In genomic region chr8:115555452-115555851, GRCm38 (mm10) we compare ENCODE assay signal across 17 mouse cellular contexts.
A peak's percentile ranks its signal among the peaks of the same experiment; 100 is the strongest.
DNase-seq lines count a peak whose midpoint lies in the region; ATAC-seq and TF ChIP-seq lines count a peak whose summit lies in the region.
"Had no signal": no experiment of that assay in that cellular context is flagged by ENCODE, and none has a peak within 500 bp of the region (broad histone marks: within the 10 kb centered on the region; RNA-seq: fewer than 3 reads in every experiment).

No protein-coding gene starts in this region.

- H3K9ac ChIP-seq in forebrain, embryonic 11.5 days (ENCODE audit: low read length) = no peak overlapping the region
- H3K9ac ChIP-seq in forebrain, embryonic 13.5 days = no peak overlapping the region
- no peak overlapping the region for H3K9ac ChIP-seq in lung, postnatal 0 days (replicated peaks; ENCODE audit: low read depth)
- H3K9ac ChIP-seq: embryonic facial prominence, embryonic 12.5 days; forebrain, postnatal 0 days; hindbrain, embryonic 15.5 days; limb, embryonic 15.5 days; midbrain, embryonic 13.5 days had no signal

- WGBS in forebrain, embryonic 11.5 days = 84% methylated on average over 5 of the region's 5 CpGs
- WGBS in forebrain, embryonic 13.5 days = 89% methylated on average over 5 of the region's 5 CpGs
- 76% methylated on average over 5 of the region's 5 CpGs for WGBS in lung, postnatal 0 days

- no peak for ATAC-seq in forebrain, embryonic 11.5 days (replicated peaks; ENCODE audit: low FRiP score)
- no peak for ATAC-seq in forebrain, embryonic 13.5 days
- no peak for ATAC-seq in lung, postnatal 0 days
- ATAC-seq in neutrophil, adult 5-6 weeks (ENCODE audit: extremely low read depth, insufficient number of reproducible peaks, low FRiP score, poor library complexity, severe bottlenecking) = peak; percentile 48; the same call in 1 of the 2 replicates
- ATAC-seq: forebrain, postnatal 0 days; midbrain, embryonic 13.5 days had no signal

- no peaks in the 10 kb centered on the region for H3K9me3 ChIP-seq in forebrain, embryonic 11.5 days (ENCODE audit: control insufficient read depth, low read length)
- H3K9me3 ChIP-seq in forebrain, embryonic 13.5 days (replicated peaks) = no peaks in the 10 kb centered on the region
- no peaks in the 10 kb centered on the region for H3K9me3 ChIP-seq in lung, postnatal 0 days (ENCODE audit: low read length)
- H3K9me3 ChIP-seq: embryonic facial prominence, embryonic 12.5 days; hindbrain, embryonic 15.5 days; limb, embryonic 15.5 days; midbrain, embryonic 13.5 days had no signal

- no peaks in the 10 kb centered on the region for H3K36me3 ChIP-seq in forebrain, embryonic 11.5 days (ENCODE audit: control insufficient read depth, insufficient read depth, low read length)
- no peaks in the 10 kb centered on the region for H3K36me3 ChIP-seq in forebrain, embryonic 13.5 days (ENCODE audit: poor library complexity, severe bottlenecking)
- no peaks in the 10 kb centered on the region for H3K36me3 ChIP-seq in lung, postnatal 0 days (ENCODE audit: insufficient read depth, low read length)
- H3K36me3 ChIP-seq: embryonic facial prominence, embryonic 12.5 days; hindbrain, embryonic 15.5 days; limb, embryonic 15.5 days; midbrain, embryonic 13.5 days had no signal

- no peaks in the 10 kb centered on the region for H3K4me1 ChIP-seq in forebrain, embryonic 11.5 days (replicated peaks; ENCODE audit: control insufficient read depth, insufficient read depth, low read length)
- no peaks in the 10 kb centered on the region for H3K4me1 ChIP-seq in forebrain, embryonic 13.5 days
- H3K4me1 ChIP-seq in lung, postnatal 0 days (ENCODE audit: insufficient read depth, low read depth, low read length) = no peaks in the 10 kb centered on the region
- H3K4me1 ChIP-seq: embryonic facial prominence, embryonic 12.5 days; hindbrain, embryonic 15.5 days; limb, embryonic 15.5 days; midbrain, embryonic 13.5 days had no signal

- TF ChIP-seq CTCF in lung, postnatal 0 days (IDR thresholded peaks at IDR 0.05) = no peak

- no peak for TF ChIP-seq EP300 in lung, postnatal 0 days (IDR thresholded peaks at IDR 0.05)

- DNase-seq in forebrain, embryonic 11.5 days (ENCODE audit: low spot score) = peak; percentile 25
- peak; percentile 49 for DNase-seq in layer of hippocampus, adult 9-11 months
- no peak for DNase-seq in layer of hippocampus, adult 8-10 months (ENCODE audit: low spot score in 2 of 2)
- DNase-seq in lung, postnatal 0 days (ENCODE audit: low spot score) = peak; percentile 19
- DNase-seq in lung, postnatal 14 days = no peak
- no peak for DNase-seq in gastrocnemius, postnatal 25 days
- DNase-seq: cerebellum, adult 11 months; forebrain, postnatal 0 days; kidney, adult 18-20 months; kidney, postnatal 14 days; thymus, adult 2 months had no signal

- no peak overlapping the region for H3K4me2 ChIP-seq in forebrain, embryonic 11.5 days (ENCODE audit: low read depth, low read length, severe bottlenecking)
- no peak overlapping the region for H3K4me2 ChIP-seq in forebrain, embryonic 13.5 days
- H3K4me2 ChIP-seq in lung, postnatal 0 days (replicated peaks; ENCODE audit: low read depth, low read length) = no peak overlapping the region
- H3K4me2 ChIP-seq: embryonic facial prominence, embryonic 12.5 days; hindbrain, embryonic 15.5 days; limb, embryonic 15.5 days; midbrain, embryonic 13.5 days had no signal

- H3K27ac ChIP-seq in forebrain, embryonic 11.5 days (ENCODE audit: low read depth, low read length) = no peak overlapping the region
- no peak overlapping the region for H3K27ac ChIP-seq in forebrain, embryonic 13.5 days
- no peak overlapping the region for H3K27ac ChIP-seq in lung, postnatal 0 days (ENCODE audit: low read length)
- H3K27ac ChIP-seq: embryonic facial prominence, embryonic 12.5 days; hindbrain, embryonic 15.5 days; limb, embryonic 15.5 days; midbrain, embryonic 13.5 days had no signal

- no peak overlapping the region for H3K4me3 ChIP-seq in forebrain, embryonic 11.5 days (ENCODE audit: low read depth, low read length)
- H3K4me3 ChIP-seq in forebrain, embryonic 13.5 days = no peak overlapping the region
- no peak overlapping the region for H3K4me3 ChIP-seq in lung, postnatal 0 days (ENCODE audit: low read depth, low read length)
- H3K4me3 ChIP-seq: embryonic facial prominence, embryonic 12.5 days; hindbrain, embryonic 15.5 days; limb, embryonic 15.5 days; midbrain, embryonic 13.5 days had no signal

- no peaks in the 10 kb centered on the region for H3K27me3 ChIP-seq in forebrain, embryonic 11.5 days (ENCODE audit: control insufficient read depth, insufficient read depth, low read length)
- no peaks in the 10 kb centered on the region for H3K27me3 ChIP-seq in forebrain, embryonic 13.5 days
- no peaks in the 10 kb centered on the region for H3K27me3 ChIP-seq in lung, postnatal 0 days (replicated peaks; ENCODE audit: insufficient read depth, low read length)
- H3K27me3 ChIP-seq: embryonic facial prominence, embryonic 12.5 days; hindbrain, embryonic 15.5 days; limb, embryonic 15.5 days; midbrain, embryonic 13.5 days had no signal

Comparison
In these comparisons a context has a peak if more than half of its experiments do, and no peak if none do; other contexts are left out.
1. DNase-seq: peak in forebrain, embryonic 11.5 days (single experiment), layer of hippocampus, adult 9-11 months (single experiment) and lung, postnatal 0 days (single experiment); none in layer of hippocampus, adult 8-10 months (0 of 2), lung, postnatal 14 days (single experiment) and gastrocnemius, postnatal 25 days (single experiment).